Mouse (Mus musculus) neural tube, embryonic 12.5 days (tissue): ENCODE results near the gene Hs3st3a1. TPM values are rescaled to one million over a fixed set of nuclear protein-coding genes. Genes with fewer than 3 reads are reported as not detected.

ENCODE experiments used
- polyA plus RNA-seq: library from polyadenylated mRNA; unstranded; fragments of >200 nt; fragmentation: Nextera tagmentation; extraction: Ambion mirVana; gene quantifications from 2 replicates; pipeline ENCODE4 v1.2.1, GENCODE M21; 2016

Gene Hs3st3a1
- polyA plus RNA-seq, 1 experiment from 2014 or later: 1.7 TPM

Other genes starting within 250 kb of the Hs3st3a1 start
- gene F930015N05Rik, start 1.3 kb downstream of the Hs3st3a1 start, polyA plus RNA-seq: 2.3 TPM in 2 replicates